Mouse (Mus musculus): ENCODE results near the gene Csnk2a1.

The Csnk2a1 gene

DNA sequence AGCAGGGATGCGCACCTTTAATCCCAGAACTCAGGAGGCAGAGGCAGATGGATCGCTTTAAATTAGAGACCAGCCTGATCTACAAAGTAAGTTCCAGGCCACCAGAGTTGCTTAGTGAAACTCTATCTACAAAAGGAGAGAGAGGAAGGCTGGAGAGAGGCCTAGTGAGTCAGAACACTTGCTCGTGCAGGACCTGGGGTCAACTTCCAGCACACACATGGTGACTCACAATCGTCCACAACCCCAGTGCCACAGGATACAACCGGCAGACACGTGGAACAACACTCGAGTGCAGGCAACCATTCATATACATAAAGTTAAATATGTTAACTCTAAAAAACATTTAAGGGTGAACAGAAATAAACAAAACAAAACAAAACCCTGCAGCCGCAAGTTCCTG is 100.0 kb downstream of the Csnk2a1 start:
- no peak for DNase-seq

DNA sequence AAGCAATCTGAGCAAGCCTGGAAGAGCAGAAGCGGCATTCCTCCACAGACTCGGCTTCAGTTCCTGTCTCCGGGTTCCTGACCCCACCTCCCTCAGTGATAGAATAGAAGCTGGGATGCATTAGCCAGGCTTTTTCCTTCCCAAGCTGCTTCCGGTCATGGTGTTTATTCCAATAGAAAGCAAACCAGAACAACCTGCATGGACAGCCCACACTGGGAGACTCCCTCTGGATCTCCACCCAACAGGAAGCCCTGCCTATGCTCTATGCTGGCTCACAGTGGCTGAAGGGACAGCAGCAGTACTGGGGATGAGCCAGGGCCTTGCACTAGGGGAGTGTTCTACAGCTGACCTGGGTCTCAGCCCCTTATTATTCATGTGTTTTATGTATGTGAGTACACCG is 101.3 kb downstream of the Csnk2a1 start:
- DNase-seq: peak; percentile 26 to 44

DNA sequence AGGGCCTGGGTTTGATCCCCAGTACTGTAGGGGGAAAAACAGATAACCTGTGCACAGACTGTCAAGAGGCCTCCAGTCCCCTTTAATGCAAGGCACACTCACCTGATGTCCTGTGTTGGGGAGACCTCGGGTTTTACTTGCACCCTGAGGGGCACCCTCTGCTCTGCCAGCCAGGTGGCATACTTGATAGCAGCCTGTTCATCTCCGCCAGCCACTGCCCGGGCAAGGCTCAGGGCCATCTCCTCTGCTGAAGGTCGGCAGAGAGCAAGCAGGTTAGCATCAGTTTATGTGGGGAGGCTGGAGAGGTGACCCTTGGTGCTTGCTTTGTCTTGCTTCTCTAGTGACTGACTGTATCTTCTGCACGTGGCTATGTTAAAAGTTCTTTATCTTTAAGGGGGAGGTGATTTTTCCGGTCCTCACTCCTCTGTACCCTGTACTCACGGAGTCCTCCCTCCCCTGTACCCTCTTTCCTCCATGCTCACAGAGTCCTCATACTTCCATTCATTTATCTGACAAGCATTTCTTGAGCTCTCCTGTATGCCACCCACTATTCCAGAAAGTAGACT is 104.3 kb downstream of the Csnk2a1 start:
- DNase-seq: no peak

All from lung, adult 18-20 months (tissue).